Mouse (Mus musculus) forebrain, embryonic 11.5 days (tissue): ENCODE measurements around the gene Magel2. TPM values are rescaled to one million over a fixed set of nuclear protein-coding genes. Genes with fewer than 3 reads are reported as not detected.

Experiments used
- ATAC-seq: fragments of 200-750 bp; cut with Nextera tagmentation; replicated peaks from 2 replicates; pipeline ENCODE4 v1.8.0; 2017; ENCODE audit warnings: moderate TSS enrichment; ENCODE audit not compliant: low FRiP score
- DNase-seq: peaks from one replicate; pipeline ENCODE4 v3.0.0-alpha.2; 2017; ENCODE audit warnings: low spot score
- H3K27ac ChIP-seq: fragments of 300-500 bp; sonication (generic); 2 replicates; pipeline ENCODE4 v1.5.1; 2014; ENCODE audit warnings: low read depth, low read length
- H3K27me3 ChIP-seq: fragments of 300-500 bp; sonication (generic); 2 replicates; pipeline ENCODE4 v1.6.1; 2014; ENCODE audit warnings: mild to moderate bottlenecking, low read length, mixed read lengths; ENCODE audit not compliant: control insufficient read depth, insufficient read depth
- H3K36me3 ChIP-seq: fragments of 300-500 bp; sonication (generic); 2 replicates; pipeline ENCODE4 v1.6.1; 2014; ENCODE audit warnings: mild to moderate bottlenecking, low read length, moderate library complexity, mixed read lengths; ENCODE audit not compliant: control insufficient read depth, insufficient read depth
- H3K4me1 ChIP-seq: fragments of 300-500 bp; sonication (generic); replicated peaks from 2 replicates; pipeline ENCODE4 v1.6.1; 2014; ENCODE audit warnings: low read length, mixed read lengths; ENCODE audit not compliant: control insufficient read depth, insufficient read depth
- H3K4me2 ChIP-seq: fragments of 300-500 bp; sonication (generic); 2 replicates; pipeline ENCODE4 v1.6.1; 2014; ENCODE audit warnings: low read depth, mild to moderate bottlenecking, low read length, moderate library complexity, mixed read lengths; ENCODE audit not compliant: severe bottlenecking
- H3K4me3 ChIP-seq: fragments of 300-500 bp; sonication (generic); 2 replicates; pipeline ENCODE4 v1.5.1; 2014; ENCODE audit warnings: low read depth, low read length
- H3K9ac ChIP-seq: fragments of 300-500 bp; sonication (generic); 2 replicates; pipeline ENCODE4 v1.6.1; 2014; ENCODE audit warnings: low read length
- H3K9me3 ChIP-seq: fragments of 300-500 bp; sonication (generic); 2 replicates; pipeline ENCODE4 v1.6.1; 2016; ENCODE audit warnings: low read length, mixed read lengths; ENCODE audit not compliant: control insufficient read depth
- WGBS: fragments of 180-500 bp; shearing (Covaris S2); extraction: QIAGEN DNeasy Blood & Tissue Kit; methylation state at CpG from one replicate; pipeline ENCODE4 v1.1.7; 2014; 5-methylcytosine and 5-hydroxymethylcytosine counted together
- polyA plus RNA-seq: library from polyadenylated mRNA; unstranded; fragments of >200 nt; fragmentation: Nextera tagmentation; extraction: Ambion mirVana; gene quantifications from 2 replicates; pipeline ENCODE4 v1.2.1, GENCODE M21; 2014

Magel2 gene
- polyA plus RNA-seq, 1 experiment from 2014 or later, result 13.9 TPM

DNA sequence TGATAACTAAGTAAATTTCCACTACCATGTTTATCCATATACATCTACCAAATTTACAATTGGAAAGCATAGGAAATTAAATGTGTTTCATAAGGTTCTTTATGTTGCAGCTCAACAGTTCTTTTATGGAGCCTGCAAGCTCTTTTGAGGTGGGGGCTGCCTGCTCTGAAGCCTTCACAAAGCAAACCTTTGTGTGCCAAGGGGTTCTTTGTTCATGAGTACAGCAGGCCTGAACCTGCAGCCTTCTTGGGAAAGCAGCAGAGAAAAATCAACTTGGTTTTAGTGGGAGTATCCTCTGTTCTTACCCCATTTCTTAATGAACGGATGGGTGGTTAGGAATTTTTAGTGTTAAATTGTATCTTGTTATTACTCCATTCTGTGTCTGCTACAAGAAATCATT lies 38.4 kb downstream of the Magel2 start:
- Histone ChIP-seq H3K4me2 (peak overlapping the region; percentile 2; the same call in 1 of the 2 replicates), H3K9ac (peak overlapping the region; percentile 23), H3K36me3 (no peaks in the 10 kb centered on the region), H3K4me1 (no peaks in the 10 kb centered on the region; the same call in 1 of the 2 replicates), H3K9me3 (no peaks in the 10 kb centered on the region; the same call in 1 of the 2 replicates), H3K27ac (peak overlapping the region; percentile 77), H3K4me3 (no peak overlapping the region), H3K27me3 (no peaks in the 10 kb centered on the region)
- DNase-seq, result peak; percentile 55
- ATAC-seq, result peak; percentile 40
- 39% methylated on average over 1 of the region's 1 CpGs for WGBS

GRCm38 (mm10) chr7:62416173-62416572 lies 39.4 kb downstream of the Magel2 start:
- no peaks in the 10 kb centered on the region; the same call in 1 of the 2 replicates for H3K4me1 ChIP-seq
- H3K9me3 ChIP-seq, result no peaks in the 10 kb centered on the region; the same call in 1 of the 2 replicates
- peak overlapping the region; percentile 87 for H3K27ac ChIP-seq
- DNase-seq (peak; percentile 53), ATAC-seq (peak; percentile 55)
- no peaks in the 10 kb centered on the region for H3K27me3 ChIP-seq
- H3K9ac ChIP-seq, result peak overlapping the region; percentile 32; the same call in 1 of the 2 replicates
- H3K36me3 ChIP-seq, result no peaks in the 10 kb centered on the region
- peak overlapping the region; percentile 36; the same call in 1 of the 2 replicates for H3K4me2 ChIP-seq
- peak overlapping the region; percentile 9; the same call in 1 of the 2 replicates for H3K4me3 ChIP-seq

GRCm38 (mm10) chr7:62418346-62418745 lies 41.5 kb downstream of the Magel2 start:
- no peaks in the 10 kb centered on the region for H3K27me3 ChIP-seq
- 48% methylated on average over 9 of the region's 9 CpGs for WGBS
- peak overlapping the region; percentile 70 for H3K4me3 ChIP-seq
- DNase-seq (no peak), ATAC-seq (no peak)
- H3K9ac ChIP-seq, result peak overlapping the region; percentile 90
- H3K36me3 ChIP-seq, result no peaks in the 10 kb centered on the region
- H3K9me3 ChIP-seq, result no peaks in the 10 kb centered on the region; the same call in 1 of the 2 replicates
- H3K4me1 ChIP-seq, result no peaks in the 10 kb centered on the region
- peak overlapping the region; percentile 92 for H3K27ac ChIP-seq
- H3K4me2 ChIP-seq, result peak overlapping the region; percentile 64

- H3K9ac ChIP-seq, result peak overlapping the region; percentile 90
- 45% methylated on average over 17 of the region's 17 CpGs for WGBS
Observed at GRCm38 (mm10) chr7:62419105-62419492, 42.3 kb downstream of the Magel2 start.

GRCm38 (mm10) chr7:62419493-62420360 lies 42.9 kb downstream of the Magel2 start, which contains the start of gene Mkrn3:
Gene Mkrn3, minus strand, starts transcription at chr7:62420139.
- H3K4me1 ChIP-seq, result no peaks in the 10 kb centered on the region
- H3K36me3 ChIP-seq, result no peaks in the 10 kb centered on the region
- no peaks in the 10 kb centered on the region; the same call in 1 of the 2 replicates for H3K9me3 ChIP-seq
- WGBS, result 24% methylated on average over 49 of the region's 49 CpGs
- ATAC-seq (peak; percentile 77), DNase-seq (peak; percentile 89)
- H3K4me3 ChIP-seq, result peak within 1 kb of the TSS; percentile 70
- H3K4me2 ChIP-seq, result peak within 1 kb of the TSS; percentile 64
- peak within 1 kb of the TSS; percentile 90 for H3K9ac ChIP-seq
- no peaks in the 10 kb centered on the region for H3K27me3 ChIP-seq
- peak within 1 kb of the TSS; percentile 92 for H3K27ac ChIP-seq

More at GRCm38 (mm10) chr7:62419105-62419492, 42.3 kb downstream of the Magel2 start:
- H3K27me3 ChIP-seq, result no peaks in the 10 kb centered on the region
- H3K27ac ChIP-seq, result peak overlapping the region; percentile 92
- no peaks in the 10 kb centered on the region; the same call in 1 of the 2 replicates for H3K9me3 ChIP-seq
- H3K4me1 ChIP-seq, result no peaks in the 10 kb centered on the region
- no peaks in the 10 kb centered on the region for H3K36me3 ChIP-seq
- ATAC-seq (no peak), DNase-seq (no peak)
- peak overlapping the region; percentile 70 for H3K4me3 ChIP-seq
- peak overlapping the region; percentile 64 for H3K4me2 ChIP-seq

GRCm38 (mm10) chr7:62420566-62420965 lies 43.8 kb downstream of the Magel2 start:
- peak overlapping the region; percentile 25; the same call in 1 of the 2 replicates for H3K9ac ChIP-seq
- peak overlapping the region; percentile 70 for H3K4me3 ChIP-seq
- DNase-seq (peak; percentile 71), ATAC-seq (peak; percentile 72)
- WGBS, result 30% methylated on average over 6 of the region's 6 CpGs
- peak overlapping the region; percentile 47 for H3K4me2 ChIP-seq
- H3K36me3 ChIP-seq, result no peaks in the 10 kb centered on the region
- H3K27me3 ChIP-seq, result no peaks in the 10 kb centered on the region
- no peaks in the 10 kb centered on the region for H3K4me1 ChIP-seq
- H3K9me3 ChIP-seq, result no peaks in the 10 kb centered on the region; the same call in 1 of the 2 replicates
- H3K27ac ChIP-seq, result peak overlapping the region; percentile 92

DNA sequence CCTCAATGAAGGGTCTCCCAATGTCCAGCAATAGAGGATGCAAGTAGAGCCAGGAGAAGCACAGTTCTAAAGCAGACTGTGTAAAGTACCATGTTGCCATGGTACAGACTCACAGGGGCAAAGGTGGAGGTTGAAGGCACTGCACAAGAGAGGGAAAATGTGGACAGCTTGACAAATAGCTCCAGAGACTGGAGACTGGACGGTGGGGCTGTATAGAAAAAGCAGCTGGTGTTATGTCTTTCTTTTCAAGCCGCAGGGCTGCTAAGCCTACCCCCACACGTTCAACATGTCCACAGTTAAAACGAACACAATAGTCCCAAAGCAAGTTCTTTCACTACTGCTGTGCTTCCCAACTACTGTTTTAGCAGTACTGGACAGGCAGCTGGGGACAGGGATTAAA lies 46.4 kb downstream of the Magel2 start:
- peak; percentile 59 for DNase-seq

DNA sequence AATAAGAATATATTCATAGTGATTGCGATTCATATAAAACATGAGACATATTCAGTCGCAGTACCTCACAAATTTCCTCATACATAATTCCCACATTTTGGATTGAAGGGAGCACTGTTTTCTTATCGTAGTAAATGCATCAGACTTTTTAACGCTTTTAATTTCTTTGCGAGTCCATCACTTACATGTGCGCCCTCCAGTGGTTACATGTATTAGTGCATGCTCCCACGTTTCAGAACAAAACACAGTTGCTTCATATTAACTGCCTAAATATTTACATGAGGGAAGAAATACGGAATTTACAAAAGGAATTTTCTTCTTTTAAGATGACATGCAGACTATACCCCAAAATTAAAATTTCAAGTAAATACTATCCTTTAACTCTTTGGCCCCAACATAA lies 51.5 kb downstream of the Magel2 start:
- no peaks in the 10 kb centered on the region for H3K4me1 ChIP-seq
- no peak overlapping the region for H3K27ac ChIP-seq
- no peaks in the 10 kb centered on the region for H3K9me3 ChIP-seq
- H3K4me2 ChIP-seq, result no peak overlapping the region
- H3K27me3 ChIP-seq, result no peaks in the 10 kb centered on the region
- H3K9ac ChIP-seq, result no peak overlapping the region
- DNase-seq (peak; percentile 61), ATAC-seq (no peak)
- H3K4me3 ChIP-seq, result no peak overlapping the region
- 23% methylated on average over 8 of the region's 8 CpGs for WGBS
- H3K36me3 ChIP-seq, result no peaks in the 10 kb centered on the region

More for the DNA sequence above, 46.4 kb downstream of the Magel2 start:
- ATAC-seq, result peak; percentile 70
- H3K4me3 ChIP-seq, result peak overlapping the region; percentile 35
- no peaks in the 10 kb centered on the region for H3K4me1 ChIP-seq
- H3K9me3 ChIP-seq, result no peaks in the 10 kb centered on the region; the same call in 1 of the 2 replicates
- peak overlapping the region; percentile 85 for H3K27ac ChIP-seq
- no peaks in the 10 kb centered on the region for H3K27me3 ChIP-seq
- H3K36me3 ChIP-seq, result no peaks in the 10 kb centered on the region
- 22% methylated on average over 4 of the region's 4 CpGs for WGBS
- peak overlapping the region; percentile 34 for H3K4me2 ChIP-seq
- H3K9ac ChIP-seq, result peak overlapping the region; percentile 49; the same call in 1 of the 2 replicates
